ENCODE assay signal across 22 mouse cellular contexts in genomic region chr3:127188086-127188788, GRCm38 (mm10).
DNase-seq lines count a peak whose midpoint lies in the region; ATAC-seq and TF ChIP-seq lines count a peak whose summit lies in the region.
"Had no signal": no experiment of that assay in that cellular context is flagged by ENCODE, and none has a peak within 500 bp of the region (broad histone marks: within the 10 kb centered on the region; RNA-seq: fewer than 3 reads in every experiment).

No protein-coding gene starts in this region.

- peak; percentile 64 for DNase-seq in forebrain, embryonic 14.5 days (ENCODE audit: low spot score)
- no peak for DNase-seq in forebrain, embryonic 11.5 days (ENCODE audit: low spot score)
- DNase-seq in left cerebral cortex, adult 2 months (ENCODE audit: extremely low spot score in 1 of 2, low spot score in 2 of 2) = no peak
- DNase-seq in left cerebral cortex, postnatal 36 days (ENCODE audit: low spot score in 2 of 2) = no peak
- DNase-seq in cerebellum, adult 8-10 months = peak; percentile 71
- DNase-seq in cerebellum, postnatal 36 days = peak; percentile 44 to 67
- no peak for DNase-seq in spleen, postnatal 10 days (ENCODE audit: low spot score in 2 of 2)
- DNase-seq: adrenal gland, postnatal 14 days; heart, postnatal 36 days; kidney, postnatal 36 days; left cerebral cortex, postnatal 4 days; lung, embryonic 14.5 days; retina, postnatal 1 day; right cerebral cortex, postnatal 25 days; thymus, postnatal 25 days had no signal

- no peak overlapping the region for H3K9ac ChIP-seq in forebrain, embryonic 14.5 days (ENCODE audit: low read length)
- no peak overlapping the region for H3K9ac ChIP-seq in forebrain, embryonic 11.5 days (ENCODE audit: low read length)
- no peak overlapping the region for H3K9ac ChIP-seq in intestine, embryonic 15.5 days
- H3K9ac ChIP-seq: heart, embryonic 15.5 days; hindbrain, embryonic 13.5 days; limb, embryonic 15.5 days; liver, embryonic 14.5 days; lung, embryonic 14.5 days; midbrain, embryonic 12.5 days had no signal

- 75% methylated on average over 5 of the region's 5 CpGs for WGBS in forebrain, embryonic 14.5 days
- WGBS in forebrain, embryonic 11.5 days = 89% methylated on average over 5 of the region's 5 CpGs
- WGBS in intestine, embryonic 15.5 days = 92% methylated on average over 5 of the region's 5 CpGs

- no peak overlapping the region for H3K4me3 ChIP-seq in forebrain, embryonic 14.5 days (ENCODE audit: low read depth, low read length)
- no peak overlapping the region for H3K4me3 ChIP-seq in forebrain, embryonic 11.5 days (ENCODE audit: low read depth, low read length)
- H3K4me3 ChIP-seq in left cerebral cortex, adult 2 months = no peak overlapping the region
- H3K4me3 ChIP-seq in intestine, embryonic 15.5 days (replicated peaks) = no peak overlapping the region
- H3K4me3 ChIP-seq: embryonic facial prominence, embryonic 10.5 days; heart, embryonic 15.5 days; hindbrain, embryonic 13.5 days; limb, embryonic 15.5 days; midbrain, embryonic 12.5 days had no signal

- H3K9me3 ChIP-seq in forebrain, embryonic 14.5 days (replicated peaks; ENCODE audit: control insufficient read depth, low read length) = no peaks in the 10 kb centered on the region
- no peaks in the 10 kb centered on the region for H3K9me3 ChIP-seq in forebrain, embryonic 11.5 days (ENCODE audit: control insufficient read depth, low read length)
- H3K9me3 ChIP-seq in intestine, embryonic 15.5 days = no peaks in the 10 kb centered on the region
- H3K9me3 ChIP-seq: embryonic facial prominence, embryonic 10.5 days; heart, embryonic 15.5 days; hindbrain, embryonic 13.5 days; limb, embryonic 15.5 days; midbrain, embryonic 12.5 days had no signal

- no peaks in the 10 kb centered on the region for H3K27me3 ChIP-seq in forebrain, embryonic 14.5 days (replicated peaks; ENCODE audit: control insufficient read depth, insufficient read depth, low read length)
- no peaks in the 10 kb centered on the region for H3K27me3 ChIP-seq in forebrain, embryonic 11.5 days (ENCODE audit: control insufficient read depth, insufficient read depth, low read length)
- no peaks in the 10 kb centered on the region for H3K27me3 ChIP-seq in intestine, embryonic 15.5 days (replicated peaks)
- H3K27me3 ChIP-seq: heart, embryonic 15.5 days; hindbrain, embryonic 13.5 days; limb, embryonic 15.5 days; midbrain, embryonic 12.5 days had no signal

- no peaks in the 10 kb centered on the region; the same call in 1 of the 2 replicates for H3K4me1 ChIP-seq in forebrain, embryonic 14.5 days (ENCODE audit: control insufficient read depth, insufficient read depth, low read length)
- H3K4me1 ChIP-seq in forebrain, embryonic 11.5 days (replicated peaks; ENCODE audit: control insufficient read depth, insufficient read depth, low read length) = no peaks in the 10 kb centered on the region
- no peaks in the 10 kb centered on the region for H3K4me1 ChIP-seq in intestine, embryonic 15.5 days (replicated peaks)
- H3K4me1 ChIP-seq: heart, embryonic 15.5 days; limb, embryonic 15.5 days had no signal

- intact Hi-C loops in left cerebral cortex, adult 2 months (cut with DNase I) = loop anchor here (2.0 to 5.0 kb wide), 2 partner anchors 39 to 364 kb away; partner anchors contain the start of genes Larp7 and Zgrf1
- intact Hi-C loops in left cerebral cortex, postnatal 36 days (cut with DNase I) = loop anchor here (5.0 to 10.0 kb wide), 2 partner anchors 34 to 77 kb away; no protein-coding TSS in a partner anchor

- H3K36me3 ChIP-seq in forebrain, embryonic 14.5 days (ENCODE audit: control insufficient read depth, insufficient read depth, low read length) = no peaks in the 10 kb centered on the region
- no peaks in the 10 kb centered on the region for H3K36me3 ChIP-seq in forebrain, embryonic 11.5 days (ENCODE audit: control insufficient read depth, insufficient read depth, low read length)
- no peaks in the 10 kb centered on the region for H3K36me3 ChIP-seq in intestine, embryonic 15.5 days
- H3K36me3 ChIP-seq: embryonic facial prominence, embryonic 10.5 days; heart, embryonic 15.5 days; hindbrain, embryonic 13.5 days; limb, embryonic 15.5 days; midbrain, embryonic 12.5 days had no signal

- no peak for TF ChIP-seq CTCF in left cerebral cortex, adult 2 months (IDR thresholded peaks at IDR 0.05)

- peak; percentile 30; the same call in 1 of the 2 replicates for ATAC-seq in forebrain, embryonic 14.5 days
- no peak for ATAC-seq in forebrain, embryonic 11.5 days (replicated peaks; ENCODE audit: low FRiP score)
- no peak for ATAC-seq in intestine, embryonic 15.5 days

- H3K4me2 ChIP-seq in forebrain, embryonic 14.5 days (ENCODE audit: low read length) = no peak overlapping the region
- H3K4me2 ChIP-seq in forebrain, embryonic 11.5 days (ENCODE audit: low read depth, low read length, severe bottlenecking) = no peak overlapping the region
- H3K4me2 ChIP-seq in intestine, embryonic 15.5 days (replicated peaks) = no peak overlapping the region
- H3K4me2 ChIP-seq: heart, embryonic 15.5 days; hindbrain, embryonic 13.5 days; limb, embryonic 15.5 days; lung, embryonic 14.5 days; midbrain, embryonic 12.5 days had no signal

- no peak overlapping the region for H3K27ac ChIP-seq in forebrain, embryonic 14.5 days (ENCODE audit: low read depth, low read length)
- no peak overlapping the region for H3K27ac ChIP-seq in forebrain, embryonic 11.5 days (ENCODE audit: low read depth, low read length)
- H3K27ac ChIP-seq in left cerebral cortex, adult 2 months = peak overlapping the region; percentile 69
- no peak overlapping the region for H3K27ac ChIP-seq in intestine, embryonic 15.5 days
- H3K27ac ChIP-seq: embryonic facial prominence, embryonic 10.5 days; heart, embryonic 15.5 days; hindbrain, embryonic 13.5 days; limb, embryonic 15.5 days; liver, embryonic 14.5 days; midbrain, embryonic 12.5 days had no signal

Comparison
In these comparisons a context has a peak if more than half of its experiments do, and no peak if none do; other contexts are left out.
1. DNase-seq: peak in forebrain, embryonic 14.5 days (single experiment), cerebellum, adult 8-10 months (single experiment) and cerebellum, postnatal 36 days (2 of 2); none in forebrain, embryonic 11.5 days (single experiment), left cerebral cortex, adult 2 months (0 of 2), left cerebral cortex, postnatal 36 days (0 of 2) and spleen, postnatal 10 days (0 of 2).